Mouse (Mus musculus) lung, postnatal 0 days (tissue): ENCODE results near the gene Ext2. TPM values are rescaled to one million over a fixed set of nuclear protein-coding genes. Genes with fewer than 3 reads are reported as not detected.

Experiments
- ATAC-seq: fragments of 200-750 bp; cut with Nextera tagmentation; 2 replicates; pipeline ENCODE4 v1.8.0; 2017; ENCODE audit warnings: moderate library complexity
- DNase-seq: peaks from one replicate; pipeline ENCODE4 v3.0.0-alpha.2; 2016; ENCODE audit warnings: low spot score
- H3K27ac ChIP-seq: fragments of 300-500 bp; sonication (generic); 2 replicates; pipeline ENCODE4 v1.5.1; 2014; ENCODE audit warnings: antibody characterized with exemption, mild to moderate bottlenecking, low read length, mixed read lengths
- H3K27me3 ChIP-seq: fragments of 300-500 bp; sonication (generic); replicated peaks from 2 replicates; pipeline ENCODE4 v1.6.1; 2014; ENCODE audit warnings: low read length, mixed read lengths; ENCODE audit not compliant: insufficient read depth
- H3K36me3 ChIP-seq: fragments of 300-500 bp; sonication (generic); 2 replicates; pipeline ENCODE4 v1.6.1; 2014; ENCODE audit warnings: low read length, mixed read lengths; ENCODE audit not compliant: insufficient read depth
- H3K4me1 ChIP-seq: fragments of 300-500 bp; sonication (generic); 2 replicates; pipeline ENCODE4 v1.6.1; 2014; ENCODE audit warnings: antibody characterized with exemption, low read depth, low read length, mixed read lengths; ENCODE audit not compliant: insufficient read depth
- H3K4me2 ChIP-seq: fragments of 300-500 bp; sonication (generic); replicated peaks from 2 replicates; pipeline ENCODE4 v1.6.1; 2014; ENCODE audit warnings: low read depth, mild to moderate bottlenecking, low read length, moderate library complexity, mixed read lengths
- H3K4me3 ChIP-seq: fragments of 300-500 bp; sonication (generic); 2 replicates; pipeline ENCODE4 v1.5.1; 2014; ENCODE audit warnings: low read depth, low read length
- H3K9ac ChIP-seq: fragments of 300-500 bp; sonication (generic); replicated peaks from 2 replicates; pipeline ENCODE4 v1.6.1; 2014; ENCODE audit warnings: low read depth, mild to moderate bottlenecking
- H3K9me3 ChIP-seq: fragments of 300-500 bp; sonication (generic); 2 replicates; pipeline ENCODE4 v1.6.1; 2016; ENCODE audit warnings: low read length, mixed read lengths
- CTCF ChIP-seq: IDR thresholded peaks from 2 replicates; pipeline ENCODE4 v1.5.1; 2016; ENCODE audit warnings: antibody characterized with exemption, mild to moderate bottlenecking
- EP300 ChIP-seq: IDR thresholded peaks from 2 replicates; pipeline ENCODE4 v1.6.1; 2016; ENCODE audit warnings: antibody characterized with exemption, mild to moderate bottlenecking, control low read depth
- WGBS: fragments of 180-500 bp; shearing (Covaris S2); extraction: QIAGEN DNeasy Blood & Tissue Kit; methylation state at CpG from one replicate; pipeline ENCODE4 v1.1.7; 2014; 5-methylcytosine and 5-hydroxymethylcytosine counted together
- polyA plus RNA-seq: library from polyadenylated mRNA; unstranded; fragments of >200 nt; fragmentation: Nextera tagmentation; extraction: Ambion mirVana; gene quantifications from 2 replicates; pipeline ENCODE4 v1.2.1, GENCODE M21; 2015

Gene Ext2
- polyA plus RNA-seq, 1 experiment from 2014 or later = 76.6 TPM

DNA sequence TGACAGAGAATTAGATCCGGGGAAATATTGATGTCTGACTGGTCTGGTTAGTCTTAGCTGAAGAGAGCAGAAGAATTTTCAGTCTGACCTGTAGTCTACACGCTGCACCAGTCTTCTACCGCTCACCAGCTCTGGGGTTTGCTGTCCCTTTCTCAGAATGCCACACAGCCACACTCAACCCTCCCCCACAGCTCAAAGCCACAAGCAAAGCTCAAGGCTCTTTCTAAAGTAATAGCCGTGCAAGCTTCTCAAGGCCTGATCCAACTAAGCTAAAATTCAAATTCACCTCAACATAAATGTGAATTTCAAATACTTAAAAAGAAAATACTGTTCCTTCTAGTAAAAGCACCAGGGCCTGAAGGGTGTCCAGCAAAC lies 45.3 kb downstream of the Ext2 start:
- Histone ChIP-seq H3K4me1 (peaks cover 14% of the 10 kb centered on the region; the same call in 1 of the 2 replicates), H3K4me2 (no peak overlapping the region), H3K9ac (no peak overlapping the region), H3K4me3 (no peak overlapping the region), H3K36me3 (no peaks in the 10 kb centered on the region), H3K27me3 (no peaks in the 10 kb centered on the region), H3K9me3 (no peaks in the 10 kb centered on the region), H3K27ac (no peak overlapping the region; the same call in 1 of the 2 replicates)
- 56% methylated on average over 4 of the region's 4 CpGs for WGBS
- no peak for ATAC-seq
- DNase-seq = no peak
- TF ChIP-seq EP300 = no peak
- no peak for TF ChIP-seq CTCF

DNA sequence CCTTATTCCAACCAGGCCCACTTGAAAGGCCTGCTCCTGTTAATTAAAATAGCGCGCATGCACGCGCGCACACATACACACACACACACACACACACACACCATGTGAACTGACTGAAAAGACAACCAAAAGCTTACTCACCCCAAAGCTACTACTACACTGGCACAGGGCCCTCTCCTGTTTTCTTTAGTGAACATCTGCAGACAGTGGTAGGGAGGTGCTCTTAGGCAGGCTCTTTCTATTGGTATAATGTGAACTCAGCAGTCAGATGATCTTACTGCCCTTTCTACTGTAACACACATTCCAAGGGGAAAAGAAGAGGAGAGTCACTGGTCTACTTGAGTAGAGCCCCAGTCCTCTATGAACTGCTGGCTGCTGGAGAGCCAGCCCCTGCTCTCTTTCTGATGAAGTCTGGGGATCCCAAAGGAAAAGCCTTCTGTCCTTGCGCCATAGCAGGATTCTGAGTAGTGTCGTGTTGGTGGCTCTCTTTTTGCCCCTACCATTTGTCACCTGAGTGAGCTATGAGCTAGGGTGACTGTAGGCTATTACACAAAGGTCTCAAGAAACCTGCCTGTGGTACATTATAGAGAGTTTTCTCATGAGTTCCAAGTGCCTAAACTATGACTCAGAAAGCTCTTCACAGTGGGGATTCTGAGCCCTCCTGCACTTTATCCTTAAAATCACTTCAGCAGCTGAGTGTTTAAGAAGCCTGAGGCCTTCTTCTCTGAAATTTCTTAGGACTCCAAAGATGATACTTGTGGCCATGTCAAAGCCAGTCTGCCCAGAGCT lies 45.9 kb downstream of the Ext2 start:
- Histone ChIP-seq H3K36me3 (no peaks in the 10 kb centered on the region), H3K4me2 (no peak overlapping the region), H3K4me1 (peaks cover 14% of the 10 kb centered on the region; the same call in 1 of the 2 replicates), H3K27ac (peak overlapping the region; percentile 58; the same call in 1 of the 2 replicates), H3K9me3 (no peaks in the 10 kb centered on the region), H3K4me3 (no peak overlapping the region), H3K27me3 (no peaks in the 10 kb centered on the region), H3K9ac (no peak overlapping the region)
- DNase-seq = peak; percentile 66
- peak; percentile 75 for ATAC-seq
- WGBS = 77% methylated on average over 7 of the region's 7 CpGs
- TF ChIP-seq CTCF (no peak), EP300 (peak; percentile 48; the same call in 1 of the 2 replicates)

- WGBS = 49% methylated on average over 4 of the region's 4 CpGs
- Histone ChIP-seq H3K27me3 (no peaks in the 10 kb centered on the region), H3K27ac (no peak overlapping the region), H3K4me3 (no peak overlapping the region), H3K4me2 (no peak overlapping the region), H3K36me3 (no peaks in the 10 kb centered on the region), H3K4me1 (peaks cover 14% of the 10 kb centered on the region; the same call in 1 of the 2 replicates), H3K9ac (no peak overlapping the region), H3K9me3 (no peaks in the 10 kb centered on the region)
- TF ChIP-seq CTCF = no peak
- no peak for TF ChIP-seq EP300
- DNase-seq (no peak), ATAC-seq (no peak)
Observed at GRCm38 (mm10) chr2:93775431-93775830, 46.9 kb downstream of the Ext2 start.

DNA sequence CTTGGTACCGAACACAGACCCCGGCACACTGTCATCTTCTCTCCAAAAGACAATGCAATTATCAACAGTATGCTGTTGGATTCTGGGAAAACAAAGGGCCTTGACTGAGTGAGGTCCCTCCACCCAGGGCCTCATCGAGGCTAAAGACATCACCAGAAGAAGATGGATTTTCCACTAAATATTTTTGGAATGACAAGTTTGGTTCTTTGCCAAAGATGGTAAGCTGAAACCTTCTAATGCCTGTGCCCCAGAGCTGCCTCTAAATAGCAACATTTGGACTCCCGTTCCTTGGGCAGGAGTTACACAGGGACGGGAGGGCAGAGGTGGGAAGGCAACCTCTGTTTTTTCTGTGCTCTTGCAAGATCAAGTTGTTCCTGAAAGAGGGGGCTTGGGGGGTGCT lies 47.4 kb downstream of the Ext2 start:
- 55% methylated on average over 5 of the region's 5 CpGs for WGBS
- H3K36me3 ChIP-seq = no peaks in the 10 kb centered on the region

GRCm38 (mm10) chr2:93772765-93773085 lies 49.6 kb downstream of the Ext2 start:
- DNase-seq = no peak
- Histone ChIP-seq H3K9me3 (no peaks in the 10 kb centered on the region), H3K27me3 (no peaks in the 10 kb centered on the region), H3K9ac (no peak overlapping the region), H3K4me1 (peaks cover 10% of the 10 kb centered on the region; the same call in 1 of the 2 replicates), H3K27ac (0 out of 2 replicates have a peak overlapping the region, but pooled peaks have one; percentile 12), H3K4me2 (no peak overlapping the region), H3K4me3 (no peak overlapping the region), H3K36me3 (no peaks in the 10 kb centered on the region)
- ATAC-seq = no peak
- TF ChIP-seq EP300 = no peak
- TF ChIP-seq CTCF = no peak
- WGBS = 52% methylated on average over 4 of the region's 4 CpGs

More for the DNA sequence above, 47.4 kb downstream of the Ext2 start:
- Histone ChIP-seq H3K27me3 (no peaks in the 10 kb centered on the region), H3K9ac (no peak overlapping the region), H3K27ac (no peak overlapping the region), H3K4me3 (no peak overlapping the region), H3K4me1 (peaks cover 14% of the 10 kb centered on the region; the same call in 1 of the 2 replicates), H3K9me3 (no peaks in the 10 kb centered on the region), H3K4me2 (no peak overlapping the region)
- DNase-seq = no peak
- no peak for ATAC-seq
- TF ChIP-seq CTCF (no peak), EP300 (no peak)

- no peak for DNase-seq
- H3K9ac ChIP-seq = no peak overlapping the region
Observed at GRCm38 (mm10) chr2:93772054-93772764, 50.2 kb downstream of the Ext2 start.

More at GRCm38 (mm10) chr2:93772054-93772764, 50.2 kb downstream of the Ext2 start:
- H3K27me3 ChIP-seq = no peaks in the 10 kb centered on the region
- H3K27ac ChIP-seq = 0 out of 2 replicates have a peak overlapping the region, but pooled peaks have one; percentile 12
- TF ChIP-seq EP300 (no peak), CTCF (no peak)
- no peak overlapping the region for H3K4me3 ChIP-seq
- ATAC-seq = peak; percentile 66
- no peaks in the 10 kb centered on the region for H3K36me3 ChIP-seq
- H3K9me3 ChIP-seq = no peaks in the 10 kb centered on the region
- WGBS = 35% methylated on average over 16 of the region's 16 CpGs
- H3K4me1 ChIP-seq = peaks cover 10% of the 10 kb centered on the region; the same call in 1 of the 2 replicates
- H3K4me2 ChIP-seq = no peak overlapping the region
